Mouse (Mus musculus) lung, postnatal 36 days (tissue): Measurements from ENCODE around the gene Fgf4.

ENCODE experiments used
- DNase-seq: peaks from one replicate; pipeline ENCODE4 v3.0.0; 2022; ENCODE audit warnings: mixed read lengths

Fgf4 gene

GRCm38 (mm10) chr7:144914296-144914947, 67.3 kb downstream of the Fgf4 start:
- peak; percentile 36 for DNase-seq
